Mouse (Mus musculus): ENCODE measurements around the gene Scd1. TPM values are rescaled to one million over a fixed set of nuclear protein-coding genes. Genes with fewer than 3 reads are reported as not detected.

Scd1 gene
- total and polyA plus RNA-seq, 3 experiments: 100 to 183 TPM; not detected in 1

DNA sequence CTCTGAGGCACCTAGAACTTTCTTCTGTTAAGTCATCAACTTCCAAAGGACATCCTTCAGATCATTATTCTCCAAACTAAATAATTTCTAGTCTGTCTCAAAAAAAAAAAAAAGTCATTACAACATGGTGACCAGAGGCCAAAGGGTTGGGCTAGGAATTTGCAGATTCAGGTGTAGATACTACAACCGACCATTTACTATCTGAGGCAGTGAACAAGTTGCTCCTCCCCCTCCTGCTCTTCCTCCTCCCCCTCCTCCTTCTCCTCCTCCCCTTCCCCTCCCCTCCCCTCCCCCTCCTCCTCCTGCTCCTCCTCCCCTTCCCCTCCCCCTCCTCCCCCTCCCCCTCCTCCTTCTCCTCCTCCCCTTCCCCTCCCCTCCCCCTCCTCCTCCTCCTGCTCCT lies 20.0 kb upstream of the Scd1 start:
- Histone ChIP-seq H3K27ac (ENCODE audit: control insufficient read depth, low read depth, low read length) (no peak overlapping the region), H3K27me3 (ENCODE audit: control insufficient read depth in 1 of 2, insufficient read depth in 2 of 2, low read length in 2 of 2) (peaks cover 8 to 17% of the 10 kb centered on the region in 2 experiments), H3K4me1 (ENCODE audit: control insufficient read depth in 1 of 2, insufficient read depth in 2 of 2, low read length in 2 of 2) (no peaks in the 10 kb centered on the region), H3K79me2 (ENCODE audit: control insufficient read depth, insufficient read depth, low read length, poor library complexity) (no peaks in the 10 kb centered on the region), H3K9me3 (replicated peaks; ENCODE audit: insufficient read depth, low read length) (no peaks in the 10 kb centered on the region), H3K36me3 (ENCODE audit: control insufficient read depth in 1 of 2, insufficient read depth in 2 of 2, low read length in 2 of 2) (no peaks in the 10 kb centered on the region), H3K9ac (ENCODE audit: control insufficient read depth, low read depth, low read length, poor library complexity, severe bottlenecking) (no peak overlapping the region), H3K4me3 (ENCODE audit: control insufficient read depth in 1 of 2, insufficient read depth in 1 of 2, low read depth in 2 of 2, low read length in 2 of 2) (no peak overlapping the region)
- no peak for DNase-seq (ENCODE audit: low read depth, low spot score)
- TF ChIP-seq POLR2AphosphoS2 (IDR thresholded peaks at IDR 0.05; ENCODE audit: low read length) (no peak), SIN3A (IDR thresholded peaks at IDR 0.05; ENCODE audit: low read length) (no peak), TAL1 (IDR thresholded peaks at IDR 0.05; ENCODE audit: low read length) (no peak), BHLHE40 (IDR thresholded peaks at IDR 0.05; ENCODE audit: borderline replicate concordance, low read depth, low read length) (no peak), KAT2A (conservative IDR thresholded peaks at IDR 0.05; ENCODE audit: low read depth, low read length) (no peak)

DNA sequence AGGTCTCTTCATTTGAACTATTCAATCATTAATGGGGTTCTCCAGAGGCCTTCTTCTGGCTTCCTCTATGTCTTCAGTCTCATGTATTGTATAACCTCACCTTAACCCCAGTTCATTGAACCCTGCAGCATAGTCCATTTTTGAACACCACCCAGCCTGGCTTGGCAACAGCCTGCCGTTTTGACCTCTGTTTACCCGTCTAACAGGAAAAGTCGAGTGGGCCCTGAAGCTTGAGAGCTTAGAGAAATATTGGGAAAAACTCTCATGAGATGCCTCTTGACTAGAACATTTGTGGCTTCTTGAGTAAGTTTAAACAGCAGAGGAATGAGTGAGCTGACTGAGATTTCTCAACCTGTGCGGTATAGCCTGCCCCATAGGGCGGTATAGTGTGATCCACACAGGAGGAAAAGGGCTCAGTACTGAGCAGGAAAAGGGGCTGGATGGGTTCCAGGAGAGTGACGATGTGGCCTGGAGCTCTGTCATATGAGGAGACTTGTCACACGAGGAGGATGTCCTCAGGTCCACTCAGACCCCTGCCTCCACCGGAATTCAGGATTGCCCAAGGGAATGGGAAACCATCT lies 14.5 kb upstream of the Scd1 start:
- H3K27me3 ChIP-seq (ENCODE audit: control insufficient read depth in 1 of 2, insufficient read depth in 2 of 2, low read length in 2 of 2): peaks cover 0 to 27% of the 10 kb centered on the region in 2 experiments
- DNase-seq (ENCODE audit: low read depth, low spot score): no peak
- no peaks in the 10 kb centered on the region for H3K36me3 ChIP-seq (ENCODE audit: control insufficient read depth in 1 of 2, insufficient read depth in 2 of 2, low read length in 2 of 2)
- H3K4me1 ChIP-seq (ENCODE audit: control insufficient read depth in 1 of 2, insufficient read depth in 2 of 2, low read length in 2 of 2): no peaks in the 10 kb centered on the region
- H3K4me3 ChIP-seq (ENCODE audit: control insufficient read depth in 1 of 2, insufficient read depth in 1 of 2, low read depth in 2 of 2, low read length in 2 of 2): no peak overlapping the region
- no peak overlapping the region for H3K9ac ChIP-seq (ENCODE audit: control insufficient read depth, low read depth, low read length, poor library complexity, severe bottlenecking)
- H3K27ac ChIP-seq (ENCODE audit: control insufficient read depth, low read depth, low read length): no peak overlapping the region
- H3K9me3 ChIP-seq (replicated peaks; ENCODE audit: insufficient read depth, low read length): no peaks in the 10 kb centered on the region
- H3K79me2 ChIP-seq (ENCODE audit: control insufficient read depth, insufficient read depth, low read length, poor library complexity): no peaks in the 10 kb centered on the region
- TF ChIP-seq ETS1 (IDR thresholded peaks at IDR 0.05; ENCODE audit: low read depth, low read length) (no peak), MEF2A (IDR thresholded peaks at IDR 0.05; ENCODE audit: extremely low read depth, insufficient replicate concordance, low read depth, low read length, poor library complexity, severe bottlenecking) (no peak), KAT2A (conservative IDR thresholded peaks at IDR 0.05; ENCODE audit: low read depth, low read length) (no peak), ZKSCAN1 (IDR thresholded peaks at IDR 0.05; ENCODE audit: low read depth, low read length) (no peak), TBP (IDR thresholded peaks at IDR 0.05; ENCODE audit: low read depth, low read length) (no peak), MXI1 (IDR thresholded peaks at IDR 0.05; ENCODE audit: low read depth, low read length) (no peak), RCOR1 (IDR thresholded peaks at IDR 0.05; ENCODE audit: low read depth, low read length) (no peak), MAFK (IDR thresholded peaks at IDR 0.05; ENCODE audit: borderline replicate concordance, low read depth, low read length) (no peak), BHLHE40 (IDR thresholded peaks at IDR 0.05; ENCODE audit: borderline replicate concordance, low read depth, low read length) (no peak), ZNF384 (IDR thresholded peaks at IDR 0.05; ENCODE audit: low read depth, low read length) (no peak), E2F4 (IDR thresholded peaks at IDR 0.05; ENCODE audit: borderline replicate concordance, low read depth, low read length) (no peak), UBTF (IDR thresholded peaks at IDR 0.05; ENCODE audit: borderline replicate concordance, insufficient read depth, low read depth, low read length) (no peak), HCFC1 (IDR thresholded peaks at IDR 0.05; ENCODE audit: low read depth, low read length) (no peak), MYC (IDR thresholded peaks at IDR 0.05; ENCODE audit: low read depth, low read length) (no peak), GATA1 (IDR thresholded peaks at IDR 0.05; ENCODE audit: low read depth, low read length) (no peak), USF1 (IDR thresholded peaks at IDR 0.05; ENCODE audit: low read depth, low read length) (no peak), USF2 (IDR thresholded peaks at IDR 0.05; ENCODE audit: borderline replicate concordance in 1 of 2, insufficient read depth in 1 of 2, low read depth in 1 of 2, low read length in 2 of 2) (no peak)
